Mouse (Mus musculus): ENCODE measurements around the gene Ptk7.

Gene Ptk7

DNA sequence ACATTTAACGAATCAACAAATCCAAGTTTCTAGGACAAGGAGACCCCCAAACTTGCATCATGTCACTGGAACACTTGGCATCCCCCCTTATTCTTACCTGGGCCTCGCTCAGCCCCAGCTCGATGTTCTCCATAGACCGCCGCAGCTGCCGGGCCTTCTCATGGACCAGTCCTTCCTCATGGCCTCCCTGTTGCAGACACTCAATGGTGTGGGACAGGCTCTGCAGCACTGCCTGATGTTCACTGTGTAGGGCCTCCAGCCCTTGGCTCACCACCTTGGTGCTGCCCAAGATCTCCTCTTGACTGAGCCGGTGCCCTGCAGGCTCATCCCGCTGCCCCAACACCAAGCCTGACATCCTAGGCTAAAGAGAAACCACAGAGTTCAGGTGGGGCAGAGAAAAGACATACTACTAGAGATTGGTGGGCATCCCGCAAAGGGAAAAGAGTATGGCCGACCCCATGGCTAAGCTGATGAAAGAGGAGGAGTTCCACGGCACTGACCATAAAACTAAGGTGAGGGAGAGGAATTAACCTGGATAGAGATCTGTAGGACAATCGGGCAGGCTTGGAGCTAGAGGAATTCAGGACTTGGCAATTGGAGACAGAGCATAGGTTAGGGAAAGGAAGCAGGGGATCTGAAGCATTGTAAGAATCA lies 15.0 kb upstream of the Ptk7 start:
- DNase-seq (ENCODE audit: low spot score) = no peak

DNA sequence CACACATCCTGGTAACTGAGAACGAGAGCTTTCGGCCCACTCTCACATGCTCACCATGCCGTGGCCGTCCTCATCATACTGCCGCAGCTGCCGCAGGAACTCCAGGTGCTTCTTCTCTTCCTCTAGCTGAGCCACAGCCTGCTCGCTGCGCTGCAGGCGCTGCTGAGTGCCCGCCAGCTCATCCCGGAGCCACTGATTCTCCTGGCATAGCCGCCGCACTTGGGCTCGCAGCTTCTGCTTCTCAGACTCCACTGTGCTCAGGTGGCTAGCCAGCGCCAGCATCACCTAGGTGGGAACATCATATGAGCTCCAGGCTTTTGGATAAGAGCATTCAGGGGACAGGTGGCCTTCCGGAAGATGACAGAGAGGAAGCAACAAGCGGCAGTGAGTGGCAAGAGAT lies 12.8 kb upstream of the Ptk7 start:
- DNase-seq (ENCODE audit: low spot score) = no peak

- no peak for DNase-seq (ENCODE audit: low spot score)
Measured at GRCm38 (mm10) chr17:46639929-46640328, 10.6 kb upstream of the Ptk7 start.

GRCm38 (mm10) chr17:46636831-46637523 lies 7.7 kb upstream of the Ptk7 start:
- DNase-seq (ENCODE audit: low spot score) = peak; percentile 81

DNA sequence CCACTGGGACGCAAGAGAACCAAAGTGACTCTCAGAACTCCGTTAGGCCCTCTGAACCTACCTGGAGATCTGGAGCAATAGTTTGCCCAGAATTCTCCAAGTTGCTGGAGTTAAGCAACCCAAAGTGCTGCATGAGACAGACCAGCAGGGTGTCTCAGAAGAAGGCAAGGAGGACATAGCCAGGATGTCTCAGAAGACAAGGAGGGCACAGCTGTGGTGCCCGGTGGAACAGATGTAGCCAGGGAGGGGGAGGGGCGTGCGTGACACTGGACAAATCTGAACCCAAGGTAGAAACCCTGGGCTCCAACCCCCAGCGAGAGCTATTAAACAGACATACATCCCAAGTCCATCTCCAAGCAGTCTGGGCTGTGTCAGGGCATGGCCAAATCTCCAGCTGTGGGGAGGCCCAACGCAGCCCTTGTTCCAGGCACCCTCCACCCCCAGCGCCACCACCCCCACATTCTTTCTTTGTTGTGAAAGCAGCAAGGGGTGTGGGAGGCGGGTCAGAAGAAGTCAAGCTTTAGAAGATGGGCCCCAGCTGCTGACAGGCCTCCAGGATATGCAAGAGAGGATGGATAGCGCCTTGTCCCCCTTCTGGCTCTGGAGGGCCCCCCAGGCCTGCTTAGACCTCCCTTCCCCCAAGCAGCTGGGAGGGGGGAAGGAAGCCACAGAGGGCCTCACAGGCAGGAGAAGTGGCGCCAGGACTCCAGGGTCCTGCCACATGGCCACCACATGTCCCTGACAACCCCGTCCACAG lies 559 bp upstream of the Ptk7 start:
- DNase-seq (ENCODE audit: low spot score) = peak; percentile 66

- no peak for DNase-seq (ENCODE audit: low spot score)
Measured at GRCm38 (mm10) chr17:46628471-46628790, 873 bp downstream of the Ptk7 start.

DNA sequence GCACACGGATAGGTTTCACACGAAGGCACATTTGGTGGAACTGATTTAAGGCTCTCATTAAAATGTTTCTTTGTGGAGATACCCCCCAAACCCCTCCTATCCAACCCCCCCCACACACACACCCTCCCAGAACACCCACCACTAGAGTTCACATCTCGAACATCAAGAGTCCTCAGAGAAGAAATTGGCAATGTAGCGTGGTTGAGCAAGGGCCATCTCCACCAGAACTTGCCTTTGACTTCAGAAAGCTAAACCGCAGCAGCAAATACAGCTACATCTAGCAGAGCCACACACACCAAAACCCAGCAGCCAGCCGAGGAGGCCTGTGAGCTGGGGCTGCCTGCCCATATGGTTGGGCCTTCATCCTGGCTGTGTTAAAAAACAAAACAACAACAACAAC lies 1.9 kb downstream of the Ptk7 start:
- no peak for DNase-seq (ENCODE audit: low spot score)

GRCm38 (mm10) chr17:46624598-46624997 lies 4.7 kb downstream of the Ptk7 start:
- peak; percentile 55 for DNase-seq (ENCODE audit: low spot score)

DNA sequence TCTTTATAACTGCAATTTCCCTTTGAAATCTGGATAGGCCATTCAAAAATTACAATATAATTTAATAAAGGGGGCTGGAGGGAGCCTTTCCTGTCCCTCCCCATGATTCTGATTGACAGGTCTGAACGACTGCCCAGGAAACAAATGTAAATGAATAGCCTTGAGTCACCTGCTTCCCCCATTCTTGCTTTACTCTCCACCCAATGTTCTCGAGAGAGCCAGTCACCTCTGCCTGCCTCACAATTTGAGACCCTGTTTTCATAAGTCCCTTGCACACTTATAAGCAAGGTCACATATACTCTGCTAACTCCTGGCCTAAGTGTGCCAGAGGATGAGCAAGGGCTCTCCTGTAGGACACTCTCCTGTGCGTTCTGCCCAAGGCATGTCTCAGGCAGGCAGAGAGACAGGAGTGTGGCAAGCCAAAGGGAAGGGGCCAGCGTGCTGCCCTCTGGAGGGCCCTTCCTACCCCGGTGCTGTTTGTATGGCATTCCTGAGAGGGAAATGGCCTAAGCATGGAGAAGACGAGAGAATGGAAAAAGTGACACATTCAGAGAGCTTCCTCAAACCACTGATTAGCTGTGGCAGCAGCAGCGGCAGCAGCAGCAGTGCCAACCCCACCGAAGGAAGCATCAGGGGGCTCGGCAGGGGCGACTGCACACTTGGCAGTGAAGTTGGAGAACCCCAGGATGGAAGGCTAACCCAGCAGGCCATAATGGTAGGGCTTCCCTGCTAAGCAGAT lies 5.3 kb downstream of the Ptk7 start:
- no peak for DNase-seq (ENCODE audit: low spot score)

DNA sequence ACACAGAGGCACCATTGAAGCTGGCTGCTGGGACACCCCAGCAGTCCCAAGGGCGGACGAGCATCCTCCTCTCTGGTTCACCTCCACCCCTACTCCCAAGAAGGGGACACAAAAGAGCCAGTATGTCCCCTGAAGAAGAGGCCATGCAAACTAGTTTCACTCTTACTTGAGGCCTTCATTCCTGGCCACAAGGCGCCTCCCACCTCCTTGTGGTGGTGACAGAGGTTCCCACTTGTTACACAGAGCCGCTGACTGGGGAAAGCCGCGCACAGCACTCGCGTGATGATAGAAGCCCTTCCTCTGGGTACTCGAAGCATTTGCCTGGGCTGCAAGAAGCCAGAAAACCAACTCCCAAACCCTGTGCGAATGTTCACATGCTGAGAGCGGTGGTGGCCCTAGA lies 7.0 kb downstream of the Ptk7 start:
- no peak for DNase-seq (ENCODE audit: low spot score)

DNA sequence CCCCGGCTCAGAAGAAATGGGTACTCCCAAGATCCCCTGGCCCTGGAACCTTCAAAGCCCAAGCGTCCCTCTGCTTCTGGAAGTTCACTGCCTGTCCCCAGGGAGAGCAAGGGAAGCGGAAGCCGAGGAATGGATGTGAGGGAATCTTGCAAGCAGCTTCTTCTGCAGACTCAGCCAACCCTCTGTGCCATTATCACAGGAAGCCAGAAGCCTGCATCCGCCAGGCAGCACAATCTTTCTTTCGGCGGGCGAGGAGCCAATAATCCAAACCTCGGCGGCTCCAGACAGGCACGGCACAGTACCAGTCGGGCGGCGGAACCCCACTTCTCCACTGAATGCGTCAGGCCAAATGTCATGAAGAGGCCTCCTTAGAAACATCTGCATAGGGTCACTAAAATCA lies 8.0 kb downstream of the Ptk7 start:
- DNase-seq (ENCODE audit: low spot score) = no peak

- no peak for DNase-seq (ENCODE audit: low spot score)
Measured at GRCm38 (mm10) chr17:46619683-46620357, 9.5 kb downstream of the Ptk7 start.

GRCm38 (mm10) chr17:46618769-46619682 lies 10.3 kb downstream of the Ptk7 start:
- no peak for DNase-seq (ENCODE audit: low spot score)

GRCm38 (mm10) chr17:46618394-46618768 lies 10.9 kb downstream of the Ptk7 start:
- DNase-seq (ENCODE audit: low spot score) = no peak

DNA sequence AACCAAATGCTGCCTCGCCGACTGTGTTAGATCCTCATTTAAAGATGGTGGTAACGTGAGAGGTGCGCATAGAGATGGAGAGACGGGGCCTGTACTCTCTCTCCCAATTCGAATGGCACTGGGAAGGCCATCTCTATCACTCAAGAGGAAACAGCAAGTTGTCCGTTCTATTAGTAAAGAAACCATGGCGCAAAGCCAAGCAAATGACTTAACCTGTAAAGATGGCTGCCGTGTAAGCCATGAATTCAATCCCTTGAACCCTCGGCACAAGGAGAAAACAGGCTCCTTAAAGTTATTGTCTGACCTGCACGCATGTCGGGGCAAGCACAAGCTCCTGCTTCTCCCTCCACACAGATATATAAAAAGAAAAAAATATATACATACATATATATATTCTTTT lies 11.5 kb downstream of the Ptk7 start:
- no peak for DNase-seq (ENCODE audit: low spot score)

DNA sequence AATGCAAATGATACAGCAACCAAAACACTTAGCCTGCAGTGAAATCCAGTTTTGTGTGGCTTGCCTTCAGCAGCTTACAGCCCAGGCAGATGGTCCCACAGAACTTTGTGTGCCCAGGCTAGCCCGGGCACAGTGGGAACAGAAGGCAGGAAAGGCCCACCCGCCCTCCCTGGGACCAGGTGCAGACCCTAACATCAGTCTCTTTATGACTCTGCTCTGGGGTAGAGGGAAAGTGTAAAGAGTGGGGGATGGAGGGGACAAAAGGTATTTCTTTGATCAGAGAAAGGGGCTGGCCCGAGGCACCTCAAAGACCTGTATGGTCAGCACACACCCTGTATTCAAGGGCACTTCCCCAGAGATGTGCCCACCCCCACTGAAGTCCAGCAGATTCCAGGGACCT lies 16.1 kb downstream of the Ptk7 start:
- no peak for DNase-seq (ENCODE audit: low spot score)

DNA sequence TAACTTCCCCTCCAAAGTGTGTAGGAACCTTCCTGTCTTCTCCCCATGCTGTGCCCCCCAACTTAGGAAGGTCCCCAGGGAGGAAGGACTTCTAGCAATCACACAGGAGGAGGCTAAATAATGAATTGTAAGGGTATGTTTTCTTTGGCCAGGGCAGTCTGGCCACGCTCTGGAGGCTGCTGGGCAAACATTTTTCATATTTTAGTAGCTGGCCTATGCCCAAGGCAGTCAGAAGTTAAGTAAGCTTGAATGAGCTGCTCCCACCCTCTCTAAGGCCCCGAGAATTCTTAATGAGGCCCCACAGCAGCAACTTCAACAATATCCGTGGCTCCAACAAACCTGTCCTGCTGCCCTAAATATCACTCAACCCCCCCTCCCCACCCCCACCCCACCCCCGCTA lies 16.5 kb downstream of the Ptk7 start:
- peak; percentile 88 for DNase-seq (ENCODE audit: low spot score)

DNA sequence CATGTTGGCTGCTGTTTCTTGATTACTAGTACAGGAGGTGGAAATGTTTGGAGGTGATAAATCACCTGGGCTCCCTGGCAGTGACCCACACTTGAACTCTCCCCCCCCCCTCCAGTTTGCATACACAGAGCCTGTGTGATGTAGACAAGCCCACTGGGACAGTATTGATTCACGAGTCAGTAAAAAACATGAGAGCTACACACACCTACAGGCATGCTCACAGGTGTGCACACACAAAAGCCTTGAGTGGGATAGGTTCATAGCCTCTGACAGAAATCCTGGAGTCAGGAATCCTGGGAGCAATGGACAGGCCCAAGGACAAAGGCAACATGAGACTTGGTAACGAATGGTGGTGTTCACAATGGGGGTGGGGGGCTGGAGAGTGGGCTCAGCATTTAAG lies 17.1 kb downstream of the Ptk7 start:
- DNase-seq (ENCODE audit: low spot score) = no peak

- no peak for DNase-seq (ENCODE audit: low spot score)
Measured at GRCm38 (mm10) chr17:46611316-46611715, 18.0 kb downstream of the Ptk7 start.

- peak; percentile 46 for DNase-seq (ENCODE audit: low spot score)
Measured at GRCm38 (mm10) chr17:46609721-46610514, 19.4 kb downstream of the Ptk7 start.

Measured in adipocyte (in vitro differentiated cells).